Mouse (Mus musculus): ENCODE measurements around the gene Parp16. TPM values are rescaled to one million over a fixed set of nuclear protein-coding genes. Genes with fewer than 3 reads are reported as not detected.
A peak's percentile ranks its signal among the peaks of the same experiment; 100 is the strongest.

Parp16 gene
- total RNA-seq, 1 experiment, result 4.9 TPM

DNA sequence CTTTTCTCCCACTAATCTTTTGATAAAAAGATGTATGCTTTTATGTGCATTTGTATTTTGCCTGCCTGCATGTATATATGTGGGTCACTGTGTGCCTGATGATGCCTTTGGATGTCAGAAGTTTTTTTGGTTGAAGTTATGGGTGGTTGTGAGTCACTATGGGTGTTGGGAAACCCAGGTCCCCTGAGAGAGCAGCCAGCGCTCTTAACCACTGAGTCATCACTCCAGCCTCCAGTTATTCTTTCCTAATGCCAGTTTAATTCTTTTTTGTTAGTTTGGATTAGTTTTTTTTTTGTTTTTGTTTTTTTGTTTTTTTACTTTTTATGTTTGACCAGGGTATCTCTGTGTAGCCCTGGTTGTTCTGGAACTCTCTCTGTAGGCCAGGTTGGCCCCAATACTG is 5.5 kb downstream of the Parp16 start:
- H3K4me1 ChIP-seq (ENCODE audit: control insufficient read depth in 2 of 2, insufficient read depth in 2 of 2, low read length in 2 of 2, poor library complexity in 1 of 2), result peaks cover 0 to 6% of the 10 kb centered on the region in 2 experiments; a peak in 2 of 4 replicates
- H3K27ac ChIP-seq (ENCODE audit: insufficient read depth, low read depth, low read length, poor library complexity, severe bottlenecking), result no peak overlapping the region
- no peaks in the 10 kb centered on the region for H3K9me3 ChIP-seq (ENCODE audit: control insufficient read depth, insufficient read depth, low read depth, low read length)
- in situ Hi-C loops (cut with MboI; ENCODE audit: low sequenced_read_pairs in 2 of 2, unreplicated experiment in 2 of 2), result no loop called here
- no peak overlapping the region for H3K9ac ChIP-seq (ENCODE audit: insufficient read depth, low read depth, low read length, poor library complexity, severe bottlenecking)
- H3K4me3 ChIP-seq (ENCODE audit: insufficient read depth in 1 of 2, low read depth in 1 of 2, low read length in 2 of 2, poor library complexity in 1 of 2, severe bottlenecking in 1 of 2), result no peak overlapping the region
- TF ChIP-seq MAFK (IDR thresholded peaks at IDR 0.05; ENCODE audit: insufficient read depth, low read depth, low read length), result no peak
- no peak for TF ChIP-seq CHD2 (IDR thresholded peaks at IDR 0.05; ENCODE audit: low read depth, low read length)
- no peak for TF ChIP-seq ZC3H11A (IDR thresholded peaks at IDR 0.05; ENCODE audit: borderline replicate concordance, low read depth, low read length)
- no peak for TF ChIP-seq HCFC1 (IDR thresholded peaks at IDR 0.05; ENCODE audit: borderline replicate concordance, insufficient read depth, low read length)
- no peak for TF ChIP-seq ZNF384 (IDR thresholded peaks at IDR 0.05; ENCODE audit: low read depth, low read length)
- no peak for DNase-seq (ENCODE audit: low read depth, low spot score)
- no peaks in the 10 kb centered on the region for H3K36me3 ChIP-seq (ENCODE audit: control insufficient read depth, insufficient read depth, low read length, poor library complexity, severe bottlenecking)

DNA sequence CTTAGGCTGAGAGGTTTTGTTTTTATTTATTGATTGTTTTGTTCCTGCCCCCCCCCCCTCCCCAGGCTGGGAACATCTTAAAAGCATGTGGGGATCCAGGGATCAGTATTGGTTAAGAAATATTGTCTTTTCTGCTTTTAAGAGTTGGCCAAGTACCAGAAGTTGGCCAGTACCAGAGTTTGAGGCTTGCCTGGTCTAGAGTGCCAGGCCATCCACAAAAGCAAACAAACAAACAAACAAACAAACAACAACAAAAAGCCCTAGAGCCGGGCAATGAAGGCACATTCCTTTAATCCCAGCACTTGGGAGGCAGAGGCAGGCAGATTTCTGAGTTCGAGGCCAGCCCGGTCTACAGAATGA is 5.8 kb downstream of the Parp16 start:
- H3K27ac ChIP-seq (ENCODE audit: insufficient read depth, low read depth, low read length, poor library complexity, severe bottlenecking), result no peak overlapping the region; the same call in 1 of the 2 replicates
- H3K36me3 ChIP-seq (ENCODE audit: control insufficient read depth, insufficient read depth, low read length, poor library complexity, severe bottlenecking), result no peaks in the 10 kb centered on the region
- no peak overlapping the region for H3K4me3 ChIP-seq (ENCODE audit: insufficient read depth in 1 of 2, low read depth in 1 of 2, low read length in 2 of 2, poor library complexity in 1 of 2, severe bottlenecking in 1 of 2)
- no peak overlapping the region for H3K9ac ChIP-seq (ENCODE audit: insufficient read depth, low read depth, low read length, poor library complexity, severe bottlenecking)
- DNase-seq (ENCODE audit: low read depth, low spot score), result no peak
- in situ Hi-C loops (cut with MboI; ENCODE audit: low sequenced_read_pairs in 2 of 2, unreplicated experiment in 2 of 2), result no loop called here
- TF ChIP-seq HCFC1 (IDR thresholded peaks at IDR 0.05; ENCODE audit: borderline replicate concordance, insufficient read depth, low read length) (no peak), ZC3H11A (IDR thresholded peaks at IDR 0.05; ENCODE audit: borderline replicate concordance, low read depth, low read length) (no peak), ZNF384 (IDR thresholded peaks at IDR 0.05; ENCODE audit: low read depth, low read length) (no peak), CHD2 (IDR thresholded peaks at IDR 0.05; ENCODE audit: low read depth, low read length) (no peak; the same call in 1 of the 2 replicates)
- no peaks in the 10 kb centered on the region for H3K9me3 ChIP-seq (ENCODE audit: control insufficient read depth, insufficient read depth, low read depth, low read length)
- H3K4me1 ChIP-seq (ENCODE audit: control insufficient read depth in 2 of 2, insufficient read depth in 2 of 2, low read length in 2 of 2, poor library complexity in 1 of 2), result peaks cover 0 to 4% of the 10 kb centered on the region in 2 experiments; a peak in 2 of 4 replicates

DNA sequence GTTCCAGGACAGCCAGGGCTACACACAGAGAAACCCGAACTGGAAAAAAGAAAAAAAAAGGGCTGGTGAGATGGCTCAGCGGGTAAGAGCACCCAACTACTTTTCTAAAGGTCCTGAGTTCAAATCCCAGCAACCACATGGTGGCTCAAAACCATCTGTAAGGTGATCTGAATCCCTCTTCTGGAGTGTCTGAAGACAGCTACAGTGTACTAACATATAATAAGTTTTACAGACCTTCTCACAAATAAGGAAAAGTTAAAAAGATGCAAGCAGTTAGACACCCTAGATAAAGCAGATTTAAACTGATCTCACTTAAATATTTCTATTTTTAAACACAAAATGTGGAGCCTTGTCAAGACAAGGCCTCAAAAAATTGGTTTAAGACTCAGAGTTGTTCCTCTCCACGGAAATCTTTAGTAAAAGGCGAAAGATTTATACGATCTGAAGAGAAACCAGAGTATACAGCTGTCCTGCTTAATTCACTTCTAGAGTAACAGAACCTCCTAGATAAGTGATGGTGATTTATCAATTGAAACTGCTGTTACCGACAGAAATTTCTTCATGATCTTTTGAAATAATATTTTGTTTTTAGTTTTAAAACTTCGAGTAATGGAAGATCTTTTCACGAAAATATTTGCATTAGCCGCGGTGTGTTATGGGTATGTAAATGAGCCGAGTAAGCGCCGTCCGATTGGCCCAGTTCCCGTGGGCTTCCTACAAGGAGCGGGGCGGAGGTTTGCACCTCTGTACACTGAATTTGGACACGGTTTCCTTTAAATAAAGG is 6.4 kb downstream of the Parp16 start:
- H3K4me1 ChIP-seq (ENCODE audit: control insufficient read depth in 2 of 2, insufficient read depth in 2 of 2, low read length in 2 of 2, poor library complexity in 1 of 2), result peaks cover 0 to 4% of the 10 kb centered on the region in 2 experiments; a peak in 1 of 4 replicates
- DNase-seq (ENCODE audit: low read depth, low spot score), result peak; percentile 86
- H3K9me3 ChIP-seq (ENCODE audit: control insufficient read depth, insufficient read depth, low read depth, low read length), result no peaks in the 10 kb centered on the region
- no peaks in the 10 kb centered on the region for H3K36me3 ChIP-seq (ENCODE audit: control insufficient read depth, insufficient read depth, low read length, poor library complexity, severe bottlenecking)
- TF ChIP-seq ZNF384 (IDR thresholded peaks at IDR 0.05; ENCODE audit: low read depth, low read length), result peak; percentile 92
- TF ChIP-seq HCFC1 (IDR thresholded peaks at IDR 0.05; ENCODE audit: borderline replicate concordance, insufficient read depth, low read length), result peak; percentile 75; the same call in 1 of the 2 replicates
- TF ChIP-seq CHD2 (IDR thresholded peaks at IDR 0.05; ENCODE audit: low read depth, low read length), result 0 out of 2 replicates have a peak, but pooled peaks have one; percentile 57
- TF ChIP-seq ZC3H11A (IDR thresholded peaks at IDR 0.05; ENCODE audit: borderline replicate concordance, low read depth, low read length), result no peak
- TF ChIP-seq MAFK (IDR thresholded peaks at IDR 0.05; ENCODE audit: insufficient read depth, low read depth, low read length), result no peak
- in situ Hi-C loops (cut with MboI; ENCODE audit: low sequenced_read_pairs in 2 of 2, unreplicated experiment in 2 of 2), result no loop called here
- peak overlapping the region; percentile 49; the same call in 1 of the 2 replicates for H3K9ac ChIP-seq (ENCODE audit: insufficient read depth, low read depth, low read length, poor library complexity, severe bottlenecking)
- H3K4me3 ChIP-seq (ENCODE audit: insufficient read depth in 1 of 2, low read depth in 1 of 2, low read length in 2 of 2, poor library complexity in 1 of 2, severe bottlenecking in 1 of 2), result peak overlapping the region in 1 of 2 experiments; percentile 20; a peak in 2 of 4 replicates
- H3K27ac ChIP-seq (ENCODE audit: insufficient read depth, low read depth, low read length, poor library complexity, severe bottlenecking), result no peak overlapping the region; the same call in 1 of the 2 replicates

DNA sequence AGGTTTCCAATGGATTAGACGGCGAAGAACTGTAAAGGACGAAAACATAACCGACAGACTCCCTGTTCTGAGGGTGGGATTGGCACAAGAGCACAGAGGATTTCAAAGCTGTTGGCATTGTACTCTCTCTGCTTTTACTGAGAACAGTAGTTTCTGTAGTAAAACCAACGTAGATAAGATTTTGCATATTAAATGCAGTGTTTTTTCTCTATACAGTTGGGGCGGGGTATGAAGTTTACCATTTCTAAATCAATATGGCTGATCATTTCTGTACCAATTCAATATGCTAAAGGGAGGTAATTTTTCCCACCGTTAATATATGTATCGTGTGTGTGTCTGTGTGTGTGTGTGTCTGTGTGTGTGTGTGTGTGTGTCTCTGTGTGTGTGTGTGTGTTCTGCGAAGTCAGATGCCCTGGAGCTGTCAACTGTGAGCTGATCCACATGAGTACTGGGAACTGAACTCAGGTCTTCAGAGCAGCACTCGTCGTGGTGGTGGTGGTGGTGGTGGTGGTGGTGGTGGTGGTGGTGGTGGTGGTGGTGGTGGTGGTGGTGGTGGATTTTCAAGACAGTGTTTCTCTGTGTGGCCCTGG is 7.1 kb downstream of the Parp16 start:
- no peaks in the 10 kb centered on the region for H3K9me3 ChIP-seq (ENCODE audit: control insufficient read depth, insufficient read depth, low read depth, low read length)
- no peaks in the 10 kb centered on the region for H3K36me3 ChIP-seq (ENCODE audit: control insufficient read depth, insufficient read depth, low read length, poor library complexity, severe bottlenecking)
- no peak overlapping the region for H3K27ac ChIP-seq (ENCODE audit: insufficient read depth, low read depth, low read length, poor library complexity, severe bottlenecking)
- no peak for DNase-seq (ENCODE audit: low read depth, low spot score)
- peak overlapping the region; percentile 49; the same call in 1 of the 2 replicates for H3K9ac ChIP-seq (ENCODE audit: insufficient read depth, low read depth, low read length, poor library complexity, severe bottlenecking)
- H3K4me1 ChIP-seq (ENCODE audit: control insufficient read depth in 2 of 2, insufficient read depth in 2 of 2, low read length in 2 of 2, poor library complexity in 1 of 2), result peaks cover 0 to 2% of the 10 kb centered on the region in 2 experiments; a peak in 1 of 4 replicates
- H3K4me3 ChIP-seq (ENCODE audit: insufficient read depth in 1 of 2, low read depth in 1 of 2, low read length in 2 of 2, poor library complexity in 1 of 2, severe bottlenecking in 1 of 2), result peak overlapping the region in 1 of 2 experiments; percentile 20; a peak in 2 of 4 replicates
- TF ChIP-seq ZNF384 (IDR thresholded peaks at IDR 0.05; ENCODE audit: low read depth, low read length), result no peak
- TF ChIP-seq ZC3H11A (IDR thresholded peaks at IDR 0.05; ENCODE audit: borderline replicate concordance, low read depth, low read length), result no peak
- TF ChIP-seq HCFC1 (IDR thresholded peaks at IDR 0.05; ENCODE audit: borderline replicate concordance, insufficient read depth, low read length), result no peak
- no peak for TF ChIP-seq MAFK (IDR thresholded peaks at IDR 0.05; ENCODE audit: insufficient read depth, low read depth, low read length)
- TF ChIP-seq CHD2 (IDR thresholded peaks at IDR 0.05; ENCODE audit: low read depth, low read length), result no peak
- in situ Hi-C loops (cut with MboI; ENCODE audit: low sequenced_read_pairs in 2 of 2, unreplicated experiment in 2 of 2), result no loop called here
